Comparison of ENCODE assay signal across 17 mouse cellular contexts in genomic region chr2:21253644-21254043, GRCm38 (mm10). TPM values are rescaled to one million over a fixed set of nuclear protein-coding genes. Genes with fewer than 3 reads are reported as not detected.
"Had no signal": no experiment of that assay in that cellular context is flagged by ENCODE, and none has a peak within 500 bp of the region (broad histone marks: within the 10 kb centered on the region; RNA-seq: fewer than 3 reads in every experiment).

No protein-coding gene starts in this region.

- H3K27me3 ChIP-seq: neural tube, embryonic 12.5 days; neural tube, embryonic 13.5 days; neural tube, embryonic 15.5 days; stomach, embryonic 15.5 days had no signal

- DNase-seq: retina, postnatal 1 day; right cerebral cortex, adult 18-20 months; right cerebral cortex, postnatal 14 days; right cerebral cortex, postnatal 25 days; right cerebral cortex, postnatal 4 days; spleen, adult 18-20 months; thymus, adult 18-20 months; thymus, adult 2 months; thymus, postnatal 14 days; thymus, postnatal 25 days; thymus, postnatal 36 days; thymus, postnatal 4 days had no signal

- H3K4me2 ChIP-seq: neural tube, embryonic 12.5 days; neural tube, embryonic 13.5 days; neural tube, embryonic 15.5 days; stomach, embryonic 15.5 days had no signal

- H3K4me3 ChIP-seq: neural tube, embryonic 12.5 days; neural tube, embryonic 13.5 days; neural tube, embryonic 15.5 days; stomach, embryonic 15.5 days had no signal

- H3K36me3 ChIP-seq: neural tube, embryonic 12.5 days; neural tube, embryonic 13.5 days; neural tube, embryonic 15.5 days; stomach, embryonic 15.5 days had no signal

RNA-seq across cellular contexts. Expression of gene Enkur, which starts 48.5 kb away (rescaled TPM):
- polyA plus RNA-seq: spleen, adult 2 months; thymus, adult 2 months had no signal
